Mouse (Mus musculus): ENCODE data around the gene Gm5565. TPM values are rescaled to one million over a fixed set of nuclear protein-coding genes. Genes with fewer than 3 reads are reported as not detected.

Gene Gm5565
- polyA plus RNA-seq, 1 experiment from 2014 or later = not detected

Other genes starting within 250 kb of the Gm5565 start
- gene Cyp3a25, start 150.9 kb downstream of the Gm5565 start, polyA plus RNA-seq (2014; fragmentation: Nextera tagmentation; extraction: Ambion mirVana) = not detected in 2 replicates
- gene Cyp3a59, start 81.3 kb downstream of the Gm5565 start, polyA plus RNA-seq (2014; fragmentation: Nextera tagmentation; extraction: Ambion mirVana) = not detected in 2 replicates
- gene Gm6309, start 10.2 kb upstream of the Gm5565 start, polyA plus RNA-seq (2014; fragmentation: Nextera tagmentation; extraction: Ambion mirVana) = not detected in 2 replicates
- 0.33 TPM in 1 of 2 replicates, not detected in the other for gene 1700001J03Rik, start 24.8 kb upstream of the Gm5565 start, polyA plus RNA-seq (2014; fragmentation: Nextera tagmentation; extraction: Ambion mirVana)
- 22.7 and 25.0 TPM in 2 replicates for gene Rnf6, start 61.0 kb upstream of the Gm5565 start, polyA plus RNA-seq (2014; fragmentation: Nextera tagmentation; extraction: Ambion mirVana)
- gene Cdk8, start 70.7 kb upstream of the Gm5565 start, polyA plus RNA-seq (2014; fragmentation: Nextera tagmentation; extraction: Ambion mirVana) = 41.5 and 43.5 TPM in 2 replicates
- gene Wasf3, start 224.4 kb upstream of the Gm5565 start, polyA plus RNA-seq (2014; fragmentation: Nextera tagmentation; extraction: Ambion mirVana) = 4.8 and 5.1 TPM in 2 replicates

Measured in forebrain, embryonic 11.5 days (tissue).